Mouse (Mus musculus): ENCODE data around the gene Caap1.

- TF ChIP-seq CTCF (IDR thresholded peaks at IDR 0.05) (0 out of 2 replicates have a peak, but pooled peaks have one; percentile 15), POLR2A (IDR thresholded peaks at IDR 0.05; ENCODE audit: insufficient read depth, low read depth, low read length) (no peak; the same call in 1 of the 2 replicates), EP300 (IDR thresholded peaks at IDR 0.05; ENCODE audit: insufficient read depth, low read depth, low read length) (0 out of 2 replicates have a peak, but pooled peaks have one; percentile 20)
Measured at GRCm38 (mm10) chr4:94603031-94603629, 46.5 kb upstream of the Caap1 start, which contains the start of gene Plaa.
